Mouse (Mus musculus): ENCODE measurements around the gene Gm47791. TPM values are rescaled to one million over a fixed set of nuclear protein-coding genes. Genes with fewer than 3 reads are reported as not detected.

Gene Gm47791
- polyA plus RNA-seq, 1 experiment = not detected

GRCm38 (mm10) chr1:82792238-82792637 lies 21.2 kb upstream of the Gm47791 start:
- TF ChIP-seq TCF12 (IDR thresholded peaks at IDR 0.05; ENCODE audit: insufficient read depth, poor library complexity, severe bottlenecking) = no peak
- TF ChIP-seq POLR2AphosphoS2 (IDR thresholded peaks at IDR 0.05; ENCODE audit: insufficient read length, low read depth) = no peak
- TF ChIP-seq POLR2A (IDR thresholded peaks at IDR 0.05; ENCODE audit: insufficient read length, low read depth) = no peak
- no peak for TF ChIP-seq E2F4 (IDR thresholded peaks at IDR 0.05; ENCODE audit: insufficient read depth)
- no peak for TF ChIP-seq CEBPB (IDR thresholded peaks at IDR 0.05; ENCODE audit: insufficient read depth, poor library complexity, severe bottlenecking)
- no peak for TF ChIP-seq MYOG (IDR thresholded peaks at IDR 0.05; ENCODE audit: control insufficient read depth in 1 of 3, insufficient read depth in 1 of 3, insufficient read length in 2 of 3, low read depth in 2 of 3)
- TF ChIP-seq REST (IDR thresholded peaks at IDR 0.05; ENCODE audit: insufficient read depth, insufficient read length) = no peak
- no peak for TF ChIP-seq MYOD1 (IDR thresholded peaks at IDR 0.05; ENCODE audit: control insufficient read depth in 1 of 3, insufficient read length in 2 of 3, low read depth in 2 of 3)
- no peak for TF ChIP-seq USF1 (IDR thresholded peaks at IDR 0.05; ENCODE audit: low read depth)

GRCm38 (mm10) chr1:82791105-82791504 lies 20.1 kb upstream of the Gm47791 start:
- Histone ChIP-seq H3K79me2 (ENCODE audit: control insufficient read depth, insufficient read depth) (no peaks in the 10 kb centered on the region), H3K4me3 (no peak overlapping the region), H3ac (ENCODE audit: control insufficient read depth, insufficient read length) (no peak overlapping the region), H3K27me3 (ENCODE audit: control insufficient read depth, insufficient read depth, insufficient read length) (no peaks in the 10 kb centered on the region), H3K36me3 (ENCODE audit: control insufficient read depth, insufficient read depth) (no peaks in the 10 kb centered on the region), H3K4me2 (ENCODE audit: low read depth) (no peak overlapping the region)
- no peak for TF ChIP-seq MYOD1 (IDR thresholded peaks at IDR 0.05; ENCODE audit: control insufficient read depth in 1 of 3, insufficient read length in 2 of 3, low read depth in 2 of 3)
- TF ChIP-seq POLR2A (IDR thresholded peaks at IDR 0.05; ENCODE audit: insufficient read length, low read depth) = no peak
- no peak for TF ChIP-seq USF1 (IDR thresholded peaks at IDR 0.05; ENCODE audit: low read depth)
- no peak for TF ChIP-seq TCF12 (IDR thresholded peaks at IDR 0.05; ENCODE audit: insufficient read depth, poor library complexity, severe bottlenecking)
- TF ChIP-seq E2F4 (IDR thresholded peaks at IDR 0.05; ENCODE audit: insufficient read depth) = no peak
- no peak for TF ChIP-seq TCF3 (IDR thresholded peaks at IDR 0.05; ENCODE audit: insufficient read length, low read depth)
- no peak for TF ChIP-seq MYOG (IDR thresholded peaks at IDR 0.05; ENCODE audit: control insufficient read depth in 1 of 3, insufficient read depth in 1 of 3, insufficient read length in 2 of 3, low read depth in 2 of 3)
- TF ChIP-seq MAX (IDR thresholded peaks at IDR 0.05; ENCODE audit: low read depth) = no peak
- TF ChIP-seq CEBPB (IDR thresholded peaks at IDR 0.05; ENCODE audit: insufficient read depth, poor library complexity, severe bottlenecking) = no peak
- no peak for TF ChIP-seq REST (IDR thresholded peaks at IDR 0.05; ENCODE audit: insufficient read depth, insufficient read length)
- no peak for TF ChIP-seq SRF (IDR thresholded peaks at IDR 0.05; ENCODE audit: control insufficient read depth, insufficient read length, low read depth)
- no peak for TF ChIP-seq POLR2AphosphoS2 (IDR thresholded peaks at IDR 0.05; ENCODE audit: insufficient read length, low read depth)

More at GRCm38 (mm10) chr1:82792238-82792637, 21.2 kb upstream of the Gm47791 start:
- no peak overlapping the region for H3K4me3 ChIP-seq
- no peak overlapping the region for H3ac ChIP-seq (ENCODE audit: control insufficient read depth, insufficient read length)
- no peaks in the 10 kb centered on the region for H3K27me3 ChIP-seq (ENCODE audit: control insufficient read depth, insufficient read depth, insufficient read length)
- H3K79me2 ChIP-seq (ENCODE audit: control insufficient read depth, insufficient read depth) = no peaks in the 10 kb centered on the region
- H3K4me2 ChIP-seq (ENCODE audit: low read depth) = no peak overlapping the region
- no peaks in the 10 kb centered on the region for H3K36me3 ChIP-seq (ENCODE audit: control insufficient read depth, insufficient read depth)

DNA sequence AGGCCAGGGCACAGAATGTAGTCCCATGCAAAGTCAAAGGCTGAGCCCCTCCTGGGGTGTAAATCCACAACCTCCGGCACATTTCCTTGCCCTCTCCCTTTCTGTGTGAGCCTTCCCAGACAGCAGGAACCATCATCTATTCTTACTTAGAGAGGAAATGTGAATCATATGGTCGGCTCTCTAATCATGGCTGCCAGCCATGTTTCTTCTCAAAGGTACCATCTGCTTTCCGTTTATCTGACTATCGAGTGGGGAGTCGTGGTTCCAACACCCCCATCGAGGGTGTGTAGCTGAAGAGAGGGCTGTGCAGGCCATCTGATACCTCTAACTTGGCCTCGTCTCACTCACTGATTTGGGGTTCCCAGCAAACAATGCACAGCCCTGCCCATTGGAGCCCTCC lies 17.0 kb upstream of the Gm47791 start:
- Histone ChIP-seq H3K4me2 (ENCODE audit: low read depth) (no peak overlapping the region), H3K79me2 (ENCODE audit: control insufficient read depth, insufficient read depth) (no peaks in the 10 kb centered on the region), H3ac (ENCODE audit: control insufficient read depth, insufficient read length) (no peak overlapping the region), H3K4me3 (no peak overlapping the region), H3K27me3 (ENCODE audit: control insufficient read depth, insufficient read depth, insufficient read length) (no peaks in the 10 kb centered on the region), H3K36me3 (ENCODE audit: control insufficient read depth, insufficient read depth) (no peaks in the 10 kb centered on the region)
- TF ChIP-seq TCF12 (IDR thresholded peaks at IDR 0.05; ENCODE audit: insufficient read depth, poor library complexity, severe bottlenecking) (no peak), MYOD1 (IDR thresholded peaks at IDR 0.05; ENCODE audit: control insufficient read depth in 1 of 3, insufficient read length in 2 of 3, low read depth in 2 of 3) (no peak), REST (IDR thresholded peaks at IDR 0.05; ENCODE audit: insufficient read depth, insufficient read length) (no peak), E2F4 (IDR thresholded peaks at IDR 0.05; ENCODE audit: insufficient read depth) (no peak), SRF (IDR thresholded peaks at IDR 0.05; ENCODE audit: control insufficient read depth, insufficient read length, low read depth) (no peak), POLR2AphosphoS2 (IDR thresholded peaks at IDR 0.05; ENCODE audit: insufficient read length, low read depth) (no peak), USF1 (IDR thresholded peaks at IDR 0.05; ENCODE audit: low read depth) (no peak), MAX (IDR thresholded peaks at IDR 0.05; ENCODE audit: low read depth) (no peak), POLR2A (IDR thresholded peaks at IDR 0.05; ENCODE audit: insufficient read length, low read depth) (no peak), TCF3 (IDR thresholded peaks at IDR 0.05; ENCODE audit: insufficient read length, low read depth) (no peak), CEBPB (IDR thresholded peaks at IDR 0.05; ENCODE audit: insufficient read depth, poor library complexity, severe bottlenecking) (no peak)

GRCm38 (mm10) chr1:82787414-82787813 lies 16.4 kb upstream of the Gm47791 start:
- TF ChIP-seq POLR2AphosphoS2 (IDR thresholded peaks at IDR 0.05; ENCODE audit: insufficient read length, low read depth) = no peak
- no peak for TF ChIP-seq SRF (IDR thresholded peaks at IDR 0.05; ENCODE audit: control insufficient read depth, insufficient read length, low read depth)
- no peak for TF ChIP-seq REST (IDR thresholded peaks at IDR 0.05; ENCODE audit: insufficient read depth, insufficient read length)
- Histone ChIP-seq H3K36me3 (ENCODE audit: control insufficient read depth, insufficient read depth) (no peaks in the 10 kb centered on the region), H3K79me2 (ENCODE audit: control insufficient read depth, insufficient read depth) (no peaks in the 10 kb centered on the region), H3K4me2 (ENCODE audit: low read depth) (no peak overlapping the region), H3K27me3 (ENCODE audit: control insufficient read depth, insufficient read depth, insufficient read length) (no peaks in the 10 kb centered on the region), H3K4me3 (no peak overlapping the region), H3ac (ENCODE audit: control insufficient read depth, insufficient read length) (no peak overlapping the region)

DNA sequence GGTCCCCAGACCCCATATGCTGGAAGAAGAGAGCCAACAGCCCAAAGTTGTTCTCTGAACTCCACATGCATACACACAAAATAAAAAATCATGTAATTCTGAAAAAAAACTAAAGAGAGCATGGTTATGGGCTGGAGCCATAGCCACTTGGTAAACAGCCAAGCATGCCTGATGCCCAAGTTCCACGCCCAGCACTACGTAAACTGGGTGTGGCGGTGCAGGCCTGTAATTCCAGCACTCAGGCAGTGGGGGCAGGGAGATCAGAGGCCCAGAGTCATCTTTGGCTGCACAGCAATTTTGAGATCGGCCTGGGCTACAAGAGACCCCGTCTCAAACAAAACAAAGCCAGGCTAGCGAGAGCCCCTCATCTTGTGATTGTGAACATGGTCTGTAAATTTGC lies 14.5 kb upstream of the Gm47791 start:
- Histone ChIP-seq H3K4me3 (no peak overlapping the region), H3K36me3 (ENCODE audit: control insufficient read depth, insufficient read depth) (no peaks in the 10 kb centered on the region), H3ac (ENCODE audit: control insufficient read depth, insufficient read length) (no peak overlapping the region), H3K27me3 (ENCODE audit: control insufficient read depth, insufficient read depth, insufficient read length) (no peaks in the 10 kb centered on the region), H3K79me2 (ENCODE audit: control insufficient read depth, insufficient read depth) (no peaks in the 10 kb centered on the region), H3K4me2 (ENCODE audit: low read depth) (no peak overlapping the region)
- no peak for TF ChIP-seq SRF (IDR thresholded peaks at IDR 0.05; ENCODE audit: control insufficient read depth, insufficient read length, low read depth)
- no peak for TF ChIP-seq MYOG (IDR thresholded peaks at IDR 0.05; ENCODE audit: control insufficient read depth in 1 of 3, insufficient read depth in 1 of 3, insufficient read length in 2 of 3, low read depth in 2 of 3)
- TF ChIP-seq REST (IDR thresholded peaks at IDR 0.05; ENCODE audit: insufficient read depth, insufficient read length) = no peak
- TF ChIP-seq TCF3 (IDR thresholded peaks at IDR 0.05; ENCODE audit: insufficient read length, low read depth) = no peak
- no peak for TF ChIP-seq MAX (IDR thresholded peaks at IDR 0.05; ENCODE audit: low read depth)
- no peak for TF ChIP-seq E2F4 (IDR thresholded peaks at IDR 0.05; ENCODE audit: insufficient read depth)
